Mouse (Mus musculus): ENCODE measurements around the gene Mogat1. TPM values are rescaled to one million over a fixed set of nuclear protein-coding genes. Genes with fewer than 3 reads are reported as not detected.
"Not testable (repeated sequence)": the region's sequence is repeated elsewhere in the genome, so short reads cannot be mapped to it uniquely, and the experiment has no call there.

Mogat1 gene
- polyA plus RNA-seq, 1 experiment from 2014 or later = 0.39 TPM

- Histone ChIP-seq H3K9me3 (ENCODE audit: control insufficient read depth, low read length) (no peaks in the 10 kb centered on the region), H3K36me3 (ENCODE audit: control insufficient read depth, insufficient read depth, low read length) (no peaks in the 10 kb centered on the region), H3K4me2 (ENCODE audit: low read depth, low read length) (no peak overlapping the region), H3K9ac (replicated peaks; ENCODE audit: low read depth, low read length) (no peak overlapping the region), H3K27ac (ENCODE audit: low read depth, low read length) (no peak overlapping the region), H3K4me1 (ENCODE audit: control insufficient read depth, insufficient read depth, low read length) (no peaks in the 10 kb centered on the region), H3K4me3 (ENCODE audit: low read depth, low read length) (no peak overlapping the region), H3K27me3 (ENCODE audit: control insufficient read depth, insufficient read depth, low read length) (no peaks in the 10 kb centered on the region)
- ATAC-seq (ENCODE audit: low read depth) = no peak
- 83% methylated on average over 15 of the region's 15 CpGs for WGBS
These were observed 21.5 kb downstream of the Mogat1 start for GRCm38 (mm10) chr1:78532184-78532800.

GRCm38 (mm10) chr1:78534428-78535150 lies 23.8 kb downstream of the Mogat1 start:
- Histone ChIP-seq H3K4me1 (ENCODE audit: control insufficient read depth, insufficient read depth, low read length) (no peaks in the 10 kb centered on the region), H3K4me2 (ENCODE audit: low read depth, low read length) (no peak overlapping the region), H3K27me3 (ENCODE audit: control insufficient read depth, insufficient read depth, low read length) (no peaks in the 10 kb centered on the region), H3K27ac (ENCODE audit: low read depth, low read length) (no peak overlapping the region), H3K36me3 (ENCODE audit: control insufficient read depth, insufficient read depth, low read length) (no peaks in the 10 kb centered on the region), H3K4me3 (ENCODE audit: low read depth, low read length) (no peak overlapping the region), H3K9me3 (ENCODE audit: control insufficient read depth, low read length) (no peaks in the 10 kb centered on the region), H3K9ac (replicated peaks; ENCODE audit: low read depth, low read length) (no peak overlapping the region)
- no peak for ATAC-seq (ENCODE audit: low read depth)
- 90% methylated on average over 9 of the region's 9 CpGs for WGBS

- no peaks in the 10 kb centered on the region for H3K36me3 ChIP-seq (ENCODE audit: control insufficient read depth, insufficient read depth, low read length)
- H3K4me2 ChIP-seq (ENCODE audit: low read depth, low read length) = peak overlapping the region; percentile 70
- no peaks in the 10 kb centered on the region for H3K4me1 ChIP-seq (ENCODE audit: control insufficient read depth, insufficient read depth, low read length)
- H3K27ac ChIP-seq (ENCODE audit: low read depth, low read length) = no peak overlapping the region
- no peaks in the 10 kb centered on the region for H3K9me3 ChIP-seq (ENCODE audit: control insufficient read depth, low read length)
- H3K9ac ChIP-seq (replicated peaks; ENCODE audit: low read depth, low read length) = no peak overlapping the region
- ATAC-seq (ENCODE audit: low read depth) = peak; percentile 70; the same call in 1 of the 2 replicates
- no peak overlapping the region for H3K4me3 ChIP-seq (ENCODE audit: low read depth, low read length)
- no peaks in the 10 kb centered on the region for H3K27me3 ChIP-seq (ENCODE audit: control insufficient read depth, insufficient read depth, low read length)
- WGBS = 30% methylated on average over 19 of the region's 19 CpGs
These were observed 25.7 kb downstream of the Mogat1 start for GRCm38 (mm10) chr1:78536310-78537164.

GRCm38 (mm10) chr1:78537494-78538010 lies 26.8 kb downstream of the Mogat1 start:
- peak overlapping the region; percentile 51 for H3K9ac ChIP-seq (replicated peaks; ENCODE audit: low read depth, low read length)
- peak overlapping the region; percentile 22; the same call in 1 of the 2 replicates for H3K27ac ChIP-seq (ENCODE audit: low read depth, low read length)
- H3K36me3 ChIP-seq (ENCODE audit: control insufficient read depth, insufficient read depth, low read length) = no peaks in the 10 kb centered on the region
- peak; percentile 92 for ATAC-seq (ENCODE audit: low read depth)
- no peaks in the 10 kb centered on the region for H3K4me1 ChIP-seq (ENCODE audit: control insufficient read depth, insufficient read depth, low read length)
- no peaks in the 10 kb centered on the region for H3K9me3 ChIP-seq (ENCODE audit: control insufficient read depth, low read length)
- H3K4me3 ChIP-seq (ENCODE audit: low read depth, low read length) = peak overlapping the region; percentile 29
- peak overlapping the region; percentile 70 for H3K4me2 ChIP-seq (ENCODE audit: low read depth, low read length)
- H3K27me3 ChIP-seq (ENCODE audit: control insufficient read depth, insufficient read depth, low read length) = no peaks in the 10 kb centered on the region
- 16% methylated on average over 16 of the region's 16 CpGs for WGBS

GRCm38 (mm10) chr1:78538396-78538795 lies 27.6 kb downstream of the Mogat1 start:
- 24% methylated on average over 5 of the region's 5 CpGs for WGBS
- H3K4me3 ChIP-seq (ENCODE audit: low read depth, low read length) = no peak overlapping the region; the same call in 1 of the 2 replicates
- no peaks in the 10 kb centered on the region for H3K9me3 ChIP-seq (ENCODE audit: control insufficient read depth, low read length)
- H3K4me2 ChIP-seq (ENCODE audit: low read depth, low read length) = no peak overlapping the region; the same call in 1 of the 2 replicates
- H3K4me1 ChIP-seq (ENCODE audit: control insufficient read depth, insufficient read depth, low read length) = no peaks in the 10 kb centered on the region
- H3K27ac ChIP-seq (ENCODE audit: low read depth, low read length) = no peak overlapping the region
- no peaks in the 10 kb centered on the region for H3K27me3 ChIP-seq (ENCODE audit: control insufficient read depth, insufficient read depth, low read length)
- H3K9ac ChIP-seq (replicated peaks; ENCODE audit: low read depth, low read length) = no peak overlapping the region
- no peak for ATAC-seq (ENCODE audit: low read depth)
- H3K36me3 ChIP-seq (ENCODE audit: control insufficient read depth, insufficient read depth, low read length) = no peaks in the 10 kb centered on the region

- H3K4me2 ChIP-seq (ENCODE audit: low read depth, low read length) = no peak overlapping the region
- H3K27me3 ChIP-seq (ENCODE audit: control insufficient read depth, insufficient read depth, low read length) = no peaks in the 10 kb centered on the region
- H3K27ac ChIP-seq (ENCODE audit: low read depth, low read length) = no peak overlapping the region
- no peak for ATAC-seq (ENCODE audit: low read depth)
- no peak overlapping the region for H3K4me3 ChIP-seq (ENCODE audit: low read depth, low read length)
- WGBS = 64% methylated on average over 6 of the region's 6 CpGs
- no peaks in the 10 kb centered on the region for H3K4me1 ChIP-seq (ENCODE audit: control insufficient read depth, insufficient read depth, low read length)
- no peaks in the 10 kb centered on the region for H3K36me3 ChIP-seq (ENCODE audit: control insufficient read depth, insufficient read depth, low read length)
- no peaks in the 10 kb centered on the region for H3K9me3 ChIP-seq (ENCODE audit: control insufficient read depth, low read length)
- H3K9ac ChIP-seq (replicated peaks; ENCODE audit: low read depth, low read length) = no peak overlapping the region
These were observed 28.4 kb downstream of the Mogat1 start for GRCm38 (mm10) chr1:78539166-78539565.

- not testable (repeated sequence) for H3K4me1 ChIP-seq (ENCODE audit: control insufficient read depth, insufficient read depth, low read length)
These were observed 32.8 kb downstream of the Mogat1 start for GRCm38 (mm10) chr1:78543631-78544030.

GRCm38 (mm10) chr1:78546258-78546657 lies 35.5 kb downstream of the Mogat1 start:
- no peak for ATAC-seq (ENCODE audit: low read depth)
- Histone ChIP-seq H3K9me3 (ENCODE audit: control insufficient read depth, low read length) (no peaks in the 10 kb centered on the region), H3K36me3 (ENCODE audit: control insufficient read depth, insufficient read depth, low read length) (no peaks in the 10 kb centered on the region), H3K4me3 (ENCODE audit: low read depth, low read length) (no peak overlapping the region), H3K4me2 (ENCODE audit: low read depth, low read length) (no peak overlapping the region), H3K4me1 (ENCODE audit: control insufficient read depth, insufficient read depth, low read length) (no peaks in the 10 kb centered on the region), H3K27me3 (ENCODE audit: control insufficient read depth, insufficient read depth, low read length) (no peaks in the 10 kb centered on the region), H3K27ac (ENCODE audit: low read depth, low read length) (no peak overlapping the region), H3K9ac (replicated peaks; ENCODE audit: low read depth, low read length) (no peak overlapping the region)
- 87% methylated on average over 9 of the region's 9 CpGs for WGBS

More at GRCm38 (mm10) chr1:78543631-78544030, 32.8 kb downstream of the Mogat1 start:
- H3K27me3 ChIP-seq (ENCODE audit: control insufficient read depth, insufficient read depth, low read length); ATAC-seq (ENCODE audit: low read depth); H3K4me3 ChIP-seq (ENCODE audit: low read depth, low read length); H3K4me2 ChIP-seq (ENCODE audit: low read depth, low read length); H3K9me3 ChIP-seq (ENCODE audit: control insufficient read depth, low read length); H3K27ac ChIP-seq (ENCODE audit: low read depth, low read length); H3K9ac ChIP-seq (replicated peaks; ENCODE audit: low read depth, low read length); H3K36me3 ChIP-seq (ENCODE audit: control insufficient read depth, insufficient read depth, low read length): not testable (repeated sequence)
- 71% methylated on average over 1 of the region's 1 CpGs for WGBS

Measured in neural tube, embryonic 14.5 days (tissue).